Mouse (Mus musculus) kidney, adult 2 months (tissue): ENCODE measurements around the gene Stard7. TPM values are rescaled to one million over a fixed set of nuclear protein-coding genes. Genes with fewer than 3 reads are reported as not detected.
A peak's percentile ranks its signal among the peaks of the same experiment; 100 is the strongest.

Experiments
- DNase-seq: peaks from one replicate; pipeline ENCODE4 v3.0.0; 2021
- H3K27ac ChIP-seq: fragments of 200-500 bp; 2 replicates; pipeline ENCODE4 v1.5.1; 2012; ENCODE audit warnings: low read depth, low read length, control low read depth, inconsistent platforms; ENCODE audit not compliant: insufficient read depth
- H3K27me3 ChIP-seq: fragments of 200-500 bp; replicated peaks from 2 replicates; pipeline ENCODE4 v1.6.1; 2012; ENCODE audit warnings: mild to moderate bottlenecking, moderate library complexity, low read length, inconsistent platforms; ENCODE audit not compliant: control insufficient read depth, insufficient read depth
- H3K36me3 ChIP-seq: fragments of 200-500 bp; 2 replicates; pipeline ENCODE4 v1.6.1; 2012; ENCODE audit warnings: mild to moderate bottlenecking, moderate library complexity, low read length, inconsistent platforms; ENCODE audit not compliant: control insufficient read depth, insufficient read depth
- H3K4me1 ChIP-seq: fragments of 200-500 bp; 2 replicates; pipeline ENCODE4 v1.6.1; 2011; ENCODE audit warnings: low read length; ENCODE audit not compliant: control insufficient read depth, insufficient read depth
- H3K4me3 ChIP-seq: fragments of 200-500 bp; 2 replicates; pipeline ENCODE4 v1.5.1; 2011; ENCODE audit warnings: mild to moderate bottlenecking, low read depth, low read length, control low read depth; ENCODE audit not compliant: insufficient read depth
- CTCF ChIP-seq: fragments of 200-500 bp; conservative IDR thresholded peaks from 2 replicates; pipeline ENCODE4 v1.5.1; 2011; ENCODE audit warnings: low read depth, mild to moderate bottlenecking, control low read depth, low read length, moderate library complexity, mixed read lengths; ENCODE audit not compliant: insufficient read depth, insufficient read length
- POLR2A ChIP-seq: fragments of 200-500 bp; IDR thresholded peaks from one replicate; pipeline ENCODE4 v1.6.1; 2011; ENCODE audit warnings: low read depth, low read length, control low read depth
- WGBS: fragments of 180-500 bp; shearing (Covaris S2); methylation state at CpG from one replicate; pipeline ENCODE4 v1.1.7; 2018; 5-methylcytosine and 5-hydroxymethylcytosine counted together
- polyA plus RNA-seq: library from polyadenylated mRNA; depleted of rRNA; stranded (reverse); fragments of >200 nt; gene quantifications from 2 replicates; pipeline ENCODE4 v1.2.3, GENCODE M21; 2012

The Stard7 gene
- polyA plus RNA-seq, 1 experiment, result 62.2 TPM

- DNase-seq, result no peak
- WGBS, result 63% methylated on average over 4 of the region's 4 CpGs
- no peak overlapping the region for H3K27ac ChIP-seq
- TF ChIP-seq POLR2A, result no peak
- peak; percentile 22; the same call in 1 of the 2 replicates for TF ChIP-seq CTCF
- no peaks in the 10 kb centered on the region for H3K4me1 ChIP-seq
- no peaks in the 10 kb centered on the region for H3K36me3 ChIP-seq
- no peaks in the 10 kb centered on the region for H3K27me3 ChIP-seq
- no peak overlapping the region for H3K4me3 ChIP-seq
Observed at GRCm38 (mm10) chr2:127313878-127314277, 43.9 kb downstream of the Stard7 start.

GRCm38 (mm10) chr2:127314467-127315154 lies 44.6 kb downstream of the Stard7 start:
- H3K36me3 ChIP-seq, result no peaks in the 10 kb centered on the region
- WGBS, result 66% methylated on average over 6 of the region's 6 CpGs
- H3K27ac ChIP-seq, result no peak overlapping the region

GRCm38 (mm10) chr2:127315155-127315470 lies 45.1 kb downstream of the Stard7 start:
- H3K27ac ChIP-seq, result no peak overlapping the region
- WGBS, result 100% methylated on average over 1 of the region's 1 CpGs
- TF ChIP-seq POLR2A (no peak), CTCF (no peak)
- H3K36me3 ChIP-seq, result no peaks in the 10 kb centered on the region
- H3K4me1 ChIP-seq, result no peaks in the 10 kb centered on the region
- H3K27me3 ChIP-seq, result no peaks in the 10 kb centered on the region
- DNase-seq, result no peak
- H3K4me3 ChIP-seq, result no peak overlapping the region

More at GRCm38 (mm10) chr2:127314467-127315154, 44.6 kb downstream of the Stard7 start:
- H3K27me3 ChIP-seq, result no peaks in the 10 kb centered on the region
- no peak for DNase-seq
- H3K4me3 ChIP-seq, result no peak overlapping the region
- no peak for TF ChIP-seq CTCF
- TF ChIP-seq POLR2A, result no peak
- H3K4me1 ChIP-seq, result no peaks in the 10 kb centered on the region

GRCm38 (mm10) chr2:127316431-127316830 lies 46.4 kb downstream of the Stard7 start:
- no peak for DNase-seq
- Histone ChIP-seq H3K27me3 (no peaks in the 10 kb centered on the region), H3K36me3 (no peaks in the 10 kb centered on the region), H3K27ac (no peak overlapping the region), H3K4me1 (no peaks in the 10 kb centered on the region), H3K4me3 (no peak overlapping the region)
- TF ChIP-seq POLR2A, result no peak
- TF ChIP-seq CTCF, result no peak
- WGBS, result 90% methylated on average over 5 of the region's 5 CpGs

GRCm38 (mm10) chr2:127318136-127318535 lies 48.1 kb downstream of the Stard7 start:
- Histone ChIP-seq H3K27ac (no peak overlapping the region), H3K4me3 (no peak overlapping the region), H3K36me3 (no peaks in the 10 kb centered on the region), H3K27me3 (no peaks in the 10 kb centered on the region), H3K4me1 (no peaks in the 10 kb centered on the region)
- TF ChIP-seq CTCF, result no peak
- no peak for TF ChIP-seq POLR2A
- WGBS, result 89% methylated on average over 4 of the region's 4 CpGs
- DNase-seq, result no peak

- TF ChIP-seq CTCF (no peak), POLR2A (no peak)
- H3K4me3 ChIP-seq, result no peak overlapping the region
- H3K4me1 ChIP-seq, result no peaks in the 10 kb centered on the region
- H3K27ac ChIP-seq, result no peak overlapping the region
- no peaks in the 10 kb centered on the region for H3K27me3 ChIP-seq
- WGBS, result 70% methylated on average over 4 of the region's 4 CpGs
- H3K36me3 ChIP-seq, result no peaks in the 10 kb centered on the region
- no peak for DNase-seq
Observed at GRCm38 (mm10) chr2:127319071-127319470, 49.1 kb downstream of the Stard7 start.

- Histone ChIP-seq H3K4me1 (no peaks in the 10 kb centered on the region), H3K27me3 (no peaks in the 10 kb centered on the region), H3K4me3 (no peak overlapping the region), H3K36me3 (no peaks in the 10 kb centered on the region), H3K27ac (no peak overlapping the region)
- TF ChIP-seq CTCF (no peak), POLR2A (no peak)
- 82% methylated on average over 6 of the region's 6 CpGs for WGBS
- no peak for DNase-seq
Observed at GRCm38 (mm10) chr2:127322671-127323285, 52.8 kb downstream of the Stard7 start.
